Mouse (Mus musculus) mouse trophoblast stem cell (cell line): ENCODE data around the gene Krtap6-5.
"Not testable (repeated sequence)": the region's sequence is repeated elsewhere in the genome, so short reads cannot be mapped to it uniquely, and the experiment has no call there.

Experiments used
- in situ Hi-C, 2 experiments: fragments of 300-500 bp; cut with MseI, MboI; formaldehyde crosslinking; loops; 2 replicates in 1 of 2; 3 replicates in 1 of 2; pipeline ENCODE4 v1.15.1; 2025

Gene Krtap6-5

GRCm38 (mm10) chr16:89047783-89048182, at the start of gene Krtap6-5:
Gene Krtap6-5, minus strand, starts transcription at chr16:89047883.
- in situ Hi-C loops = no loop called here

GRCm38 (mm10) chr16:89071041-89071440, 23.4 kb upstream of the Krtap6-5 start:
- in situ Hi-C loops = not testable (repeated sequence)

- in situ Hi-C loops = not testable (repeated sequence)
Measured at GRCm38 (mm10) chr16:89063902-89064301, 16.2 kb upstream of the Krtap6-5 start, which contains the start of gene 1110025L11Rik. Gene 1110025L11Rik, minus strand, starts transcription at chr16:89064002.

- in situ Hi-C loops = not testable (repeated sequence)
Measured at GRCm38 (mm10) chr16:89041372-89041771, 6.3 kb downstream of the Krtap6-5 start, which contains the start of gene Gm10228. Gene Gm10228, minus strand, starts transcription at chr16:89041472.

- in situ Hi-C loops = not testable (repeated sequence)
Measured at GRCm38 (mm10) chr16:89031399-89031798, 16.3 kb downstream of the Krtap6-5 start, which contains the start of gene Krtap6-1. Gene Krtap6-1, plus strand, starts transcription at chr16:89031699.

- in situ Hi-C loops = not testable (repeated sequence)
Measured at GRCm38 (mm10) chr16:89014984-89015383, 32.7 kb downstream of the Krtap6-5 start, which contains the start of gene Gm10229. Gene Gm10229, plus strand, starts transcription at chr16:89015284.

GRCm38 (mm10) chr16:89013973-89014372, 33.7 kb downstream of the Krtap6-5 start:
- in situ Hi-C loops = no loop called here

GRCm38 (mm10) chr16:89010659-89011058, 37.0 kb downstream of the Krtap6-5 start, which contains the start of gene Krtap22-2:
Gene Krtap22-2, minus strand, starts transcription at chr16:89010759.
- in situ Hi-C loops = no loop called here
